Mouse (Mus musculus) CH12.LX (cell line): ENCODE data around the gene Mmp15. TPM values are rescaled to one million over a fixed set of nuclear protein-coding genes. Genes with fewer than 3 reads are reported as not detected.
A peak's percentile ranks its signal among the peaks of the same experiment; 100 is the strongest.

Experiments used
- DNase-seq: peaks from one replicate; pipeline ENCODE4 v3.0.0-alpha.2; 2013; ENCODE audit errors: extremely low read depth
- H3K27ac ChIP-seq: 2 replicates; pipeline ENCODE4 v1.5.1; 2012; ENCODE audit warnings: low read depth, mild to moderate bottlenecking, control low read depth, moderate library complexity; ENCODE audit not compliant: insufficient read depth
- H3K27me3 ChIP-seq: replicated peaks from 2 replicates; pipeline ENCODE3; 2012; ENCODE audit warnings: inconsistent platforms
- H3K36me3 ChIP-seq, 2 experiments: replicated peaks in 1 of 2; 2 replicates each; pipeline versions ENCODE3 to v1.6.1; 2012; ENCODE audit warnings: inconsistent platforms in 1 of 2, low read length in 1 of 2, mild to moderate bottlenecking in 1 of 2, mixed read lengths in 1 of 2, moderate library complexity in 1 of 2; ENCODE audit not compliant: control insufficient read depth in 1 of 2, insufficient read depth in 1 of 2
- H3K4me1 ChIP-seq, 2 experiments: 2 replicates each; pipeline ENCODE4 v1.6.1; 2012; ENCODE audit warnings: inconsistent platforms in 1 of 2, moderate library complexity in 1 of 2; ENCODE audit not compliant: insufficient read depth in 2 of 2, control insufficient read depth in 1 of 2
- H3K4me2 ChIP-seq: 2 replicates; pipeline ENCODE4 v1.6.1; 2012; ENCODE audit warnings: low read depth, mild to moderate bottlenecking, control low read depth; ENCODE audit not compliant: poor library complexity, insufficient read depth, severe bottlenecking
- H3K4me3 ChIP-seq, 3 experiments: fragments of 150-350 bp in 1 of 3; sonication (generic) in 1 of 3; replicated peaks in 1 of 3; 2 replicates each; pipeline versions ENCODE3 to v1.5.1; 2011 to 2012; ENCODE audit warnings: low read depth in 2 of 3, low read length in 2 of 3, mild to moderate bottlenecking in 2 of 3, moderate library complexity in 2 of 3, control low read depth in 1 of 3, improper control_type of control experiment in 1 of 3, inconsistent platforms in 1 of 3, mixed read lengths in 1 of 3; ENCODE audit not compliant: poor library complexity in 1 of 3
- H3K79me2 ChIP-seq: replicated peaks from 2 replicates; pipeline ENCODE4 v1.6.1; 2012; ENCODE audit warnings: mild to moderate bottlenecking, moderate library complexity; ENCODE audit not compliant: control insufficient read depth, poor library complexity, insufficient read depth, severe bottlenecking; ENCODE audit errors: extremely low read depth
- H3K9ac ChIP-seq: 2 replicates; pipeline ENCODE4 v1.6.1; 2012; ENCODE audit warnings: low read depth, mild to moderate bottlenecking, control low read depth, moderate library complexity; ENCODE audit not compliant: insufficient read depth
- H3K9me3 ChIP-seq: replicated peaks from 2 replicates; pipeline ENCODE3; 2012; ENCODE audit warnings: low read length, inconsistent platforms, mixed read lengths
- BHLHE40 ChIP-seq: IDR thresholded peaks from 2 replicates; pipeline ENCODE4 v1.6.1; 2011; ENCODE audit warnings: mild to moderate bottlenecking, low read depth, low read length, improper control_type of control experiment
- CTCF ChIP-seq, 2 experiments: IDR thresholded peaks in 1 of 2; conservative IDR thresholded peaks in 1 of 2; 2 replicates each; pipeline ENCODE4 v1.5.1; 2011 to 2012; ENCODE audit warnings: low read depth in 2 of 2, low read length in 2 of 2, improper control_type of control experiment in 1 of 2, inconsistent platforms in 1 of 2, mild to moderate bottlenecking in 1 of 2, moderate library complexity in 1 of 2
- E2F4 ChIP-seq: IDR thresholded peaks from 2 replicates; pipeline ENCODE4 v1.6.1; 2011; ENCODE audit warnings: low read depth, low read length, improper control_type of control experiment; ENCODE audit not compliant: insufficient replicate concordance
- ELF1 ChIP-seq: IDR thresholded peaks from 2 replicates; pipeline ENCODE4 v1.6.1; 2014; ENCODE audit warnings: low read depth, mild to moderate bottlenecking, inconsistent platforms, low read length, improper control_type of control experiment
- GABPA ChIP-seq: IDR thresholded peaks from 2 replicates; pipeline ENCODE4 v1.6.1; 2012; ENCODE audit warnings: low read depth, low read length, improper control_type of control experiment, inconsistent platforms; ENCODE audit not compliant: insufficient replicate concordance
- HCFC1 ChIP-seq: IDR thresholded peaks from 2 replicates; pipeline ENCODE4 v1.6.1; 2012; ENCODE audit warnings: low read depth, mild to moderate bottlenecking, inconsistent platforms, low read length, improper control_type of control experiment
- MXI1 ChIP-seq: IDR thresholded peaks from 2 replicates; pipeline ENCODE4 v1.6.1; 2011; ENCODE audit warnings: mild to moderate bottlenecking, low read depth, low read length, improper control_type of control experiment
- NELFE ChIP-seq: IDR thresholded peaks from 2 replicates; pipeline ENCODE4 v1.6.1; 2011; ENCODE audit warnings: low read depth, low read length, improper control_type of control experiment
- NRF1 ChIP-seq: IDR thresholded peaks from 2 replicates; pipeline ENCODE4 v1.6.1; 2014; ENCODE audit warnings: low read depth, mild to moderate bottlenecking, inconsistent platforms, low read length, improper control_type of control experiment, moderate library complexity
- POLR2A ChIP-seq: IDR thresholded peaks from 2 replicates; pipeline ENCODE4 v1.6.1; 2011; ENCODE audit warnings: low read depth, mild to moderate bottlenecking, improper control_type of control experiment, low read length
- POLR2AphosphoS2 ChIP-seq: IDR thresholded peaks from 2 replicates; pipeline ENCODE4 v1.6.1; 2011; ENCODE audit warnings: low read depth, low read length, improper control_type of control experiment
- SMC3 ChIP-seq: IDR thresholded peaks from 2 replicates; pipeline ENCODE4 v1.6.1; 2011; ENCODE audit warnings: low read depth, low read length, improper control_type of control experiment
- TBP ChIP-seq: conservative IDR thresholded peaks from 2 replicates; pipeline ENCODE4 v1.6.1; 2011; ENCODE audit warnings: low read depth, low read length, improper control_type of control experiment
- TCF12 ChIP-seq: IDR thresholded peaks from 2 replicates; pipeline ENCODE4 v1.6.1; 2014; ENCODE audit warnings: low read depth, mild to moderate bottlenecking, inconsistent platforms, low read length, improper control_type of control experiment
- UBTF ChIP-seq: IDR thresholded peaks from 2 replicates; pipeline ENCODE4 v1.6.1; 2012; ENCODE audit warnings: low read depth, mild to moderate bottlenecking, inconsistent platforms, low read length, improper control_type of control experiment, moderate library complexity
- USF2 ChIP-seq: conservative IDR thresholded peaks from 2 replicates; pipeline ENCODE4 v1.6.1; 2011; ENCODE audit warnings: low read depth, low read length, improper control_type of control experiment
- ZMIZ1 ChIP-seq: IDR thresholded peaks from 2 replicates; pipeline ENCODE4 v1.6.1; 2012; ENCODE audit warnings: low read depth, mild to moderate bottlenecking, inconsistent platforms, low read length, improper control_type of control experiment
- dilution Hi-C: fragments of 300-500 bp; cut with MboI; formaldehyde crosslinking; loops from 2 replicates; pipeline ENCODE4 v1.14.3; 2020; ENCODE audit warnings: low sequenced_read_pairs; ENCODE audit not compliant: extremely low pct_unique_long_range_greater_than_20kb, extremely low pct_ligation_motif_present
- in situ Hi-C: fragments of 300-500 bp; cut with MboI; formaldehyde crosslinking; loops from 3 replicates; pipeline ENCODE4 v1.14.3; 2019; ENCODE audit warnings: low sequenced_read_pairs, low pct_ligation_motif_present, low pct_unique_long_range_greater_than_20kb, mixed read lengths
- polyA plus RNA-seq: library from polyadenylated mRNA; unstranded; fragments of >175 nt; gene quantifications from 2 replicates; pipeline ENCODE4 v1.2.1, GENCODE M21; 2012; ENCODE audit warnings: low read depth; ENCODE audit not compliant: insufficient read length
- total RNA-seq, 2 experiments: library from RNA; depleted of rRNA; stranded (reverse); fragments of 300-350 nt in 1 of 2; fragments of >200 nt in 1 of 2; gene quantifications; 2 replicates each; pipeline ENCODE4 v1.2.3; 2012 to 2014

The Mmp15 gene
- total and polyA plus RNA-seq, 3 experiments = 0.04 to 0.44 TPM; not detected in 1

DNA sequence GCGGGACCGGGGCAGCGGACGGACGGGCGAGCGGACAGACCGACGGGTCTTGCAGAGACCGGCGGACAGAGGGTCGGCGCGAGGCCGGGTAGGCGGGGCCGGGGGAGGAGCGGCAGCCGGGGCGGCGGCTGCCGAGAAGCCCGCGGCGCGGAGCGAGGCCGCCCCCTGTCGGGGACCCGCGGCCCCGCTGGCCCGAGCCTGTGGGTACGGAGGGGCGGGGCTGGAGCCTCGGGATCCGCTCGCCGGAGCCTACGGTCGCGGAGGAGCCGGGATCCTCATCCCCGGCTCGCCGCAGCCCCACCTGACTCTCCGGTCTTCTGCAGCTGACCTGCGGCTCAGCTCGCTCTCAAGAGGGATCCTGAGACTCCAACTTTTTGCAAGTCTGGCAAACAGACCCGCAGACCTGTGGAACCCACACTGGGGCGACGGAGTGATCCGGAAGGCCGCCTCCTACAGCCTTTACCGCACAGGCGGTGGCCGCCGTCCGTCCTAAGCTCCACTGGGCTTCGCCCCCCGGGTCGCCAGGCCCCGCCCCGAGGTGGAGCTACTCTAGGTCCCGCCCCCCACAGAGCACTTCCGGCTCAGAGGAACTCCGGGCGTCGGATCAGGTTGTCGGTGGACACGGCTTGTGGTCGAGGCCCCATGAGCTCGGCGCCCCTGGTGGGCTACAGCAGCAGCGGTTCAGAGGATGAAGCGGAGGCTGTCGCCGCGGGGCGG is 20.2 kb upstream of the Mmp15 start, which contains the start of the genes Zfp319 and Usb1 (continued):
- TF ChIP-seq E2F4 (no peak), POLR2A (peak; percentile 95), SMC3 (peak; percentile 38; the same call in 1 of the 2 replicates), ELF1 (peak; percentile 90), HCFC1 (peak; percentile 71), USF2 (no peak), CTCF (conservative IDR thresholded peaks at IDR 0.05 in 1 of 2, IDR thresholded peaks at IDR 0.05 in 1 of 2; ENCODE audit: low read depth in 2 of 2, low read length in 2 of 2) (peak in 1 of 2 experiments; percentile 73; a peak in 2 of 4 replicates), TBP (no peak; the same call in 1 of the 2 replicates), POLR2AphosphoS2 (no peak), MXI1 (peak; percentile 25; the same call in 1 of the 2 replicates), NRF1 (0 out of 2 replicates have a peak, but pooled peaks have one; percentile 16)

DNA sequence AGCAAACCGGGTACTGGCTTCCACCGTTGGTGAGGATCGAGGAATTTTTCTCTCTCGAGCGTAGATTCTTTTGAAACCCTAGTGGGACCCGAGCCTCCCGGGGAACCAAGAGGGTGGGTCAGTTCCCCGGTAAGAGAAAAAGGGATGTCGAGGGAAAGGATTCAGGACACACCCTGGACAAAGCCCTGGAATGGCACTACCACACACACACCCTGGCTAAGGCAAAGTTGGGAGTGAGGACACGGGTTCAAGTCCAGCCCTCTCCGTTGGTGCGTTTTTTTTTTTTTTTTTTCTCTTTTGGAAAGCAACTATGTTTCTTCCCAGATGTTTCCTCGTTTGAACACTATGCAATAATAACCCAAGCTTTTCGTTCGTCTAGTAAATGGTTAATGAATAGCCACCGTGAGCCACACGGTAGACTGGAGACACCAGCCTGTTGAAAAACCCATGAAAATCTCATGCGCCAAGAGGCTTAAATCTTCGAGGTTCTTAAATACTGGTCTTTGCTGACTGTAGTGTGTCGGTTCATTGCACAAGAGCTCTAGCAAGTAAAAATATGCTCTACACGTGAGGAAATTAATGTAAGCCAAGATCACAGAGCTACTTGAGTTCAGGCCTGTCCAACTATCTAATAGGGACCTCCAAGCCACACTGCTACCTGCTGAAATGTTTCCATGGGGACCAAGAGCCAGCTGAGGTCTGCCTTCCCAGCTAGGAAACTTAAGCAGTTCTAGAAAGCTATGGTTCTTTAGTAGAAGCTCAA is 19.4 kb upstream of the Mmp15 start:
- H3K4me2 ChIP-seq = peak overlapping the region; percentile 62
- no peaks in the 10 kb centered on the region for H3K9me3 ChIP-seq
- peak overlapping the region; percentile 61 to 80 (median 72) for H3K4me3 ChIP-seq
- H3K9ac ChIP-seq = peak overlapping the region; percentile 61
- in situ Hi-C loops (loop anchor here (5.0 kb wide), 2 partner anchors 75 to 95 kb away; no protein-coding TSS in a partner anchor), dilution Hi-C loops (no loop called here)
- TF ChIP-seq UBTF = no peak
- TF ChIP-seq BHLHE40 = 0 out of 2 replicates have a peak, but pooled peaks have one; percentile 24
- H3K79me2 ChIP-seq = peaks cover 2% of the 10 kb centered on the region; the same call in 1 of the 2 replicates
- no peak for DNase-seq
- H3K36me3 ChIP-seq = peaks cover 24 to 51% of the 10 kb centered on the region in 2 experiments
- H3K27ac ChIP-seq = peak overlapping the region; percentile 18; the same call in 1 of the 2 replicates
- H3K4me1 ChIP-seq = peaks cover 6 to 22% of the 10 kb centered on the region in 2 experiments
- H3K27me3 ChIP-seq = no peaks in the 10 kb centered on the region

DNA sequence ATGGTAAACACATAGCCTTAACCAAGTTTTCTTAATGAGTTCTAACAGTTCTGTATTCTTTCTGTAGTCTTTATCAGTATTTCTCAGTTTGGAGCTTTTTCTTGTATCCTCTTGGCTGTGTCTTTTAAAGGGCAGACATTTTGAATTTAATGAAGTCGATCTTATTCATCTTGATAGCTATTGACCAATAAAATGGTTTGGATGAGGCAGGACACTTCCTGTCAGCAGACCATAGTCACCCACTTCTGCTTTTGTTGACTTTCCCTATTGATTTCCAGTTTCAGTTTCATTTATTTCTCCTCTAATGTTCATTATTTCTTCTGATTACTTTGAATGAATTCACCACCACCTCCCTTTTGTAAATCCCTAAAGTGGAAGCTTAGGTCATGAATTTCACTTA is 16.4 kb upstream of the Mmp15 start:
- dilution Hi-C loops = no loop called here
- in situ Hi-C loops = no loop called here
- Histone ChIP-seq H3K4me3 (no peak overlapping the region), H3K9ac (no peak overlapping the region), H3K9me3 (no peaks in the 10 kb centered on the region), H3K27ac (no peak overlapping the region), H3K27me3 (no peaks in the 10 kb centered on the region), H3K4me1 (peaks cover 6 to 14% of the 10 kb centered on the region in 2 experiments), H3K4me2 (no peak overlapping the region), H3K79me2 (0 out of 2 replicates have a peak, but pooled peaks cover 2% of the 10 kb centered on the region), H3K36me3 (peaks cover 9 to 55% of the 10 kb centered on the region in 2 experiments)
- TF ChIP-seq USF2 (no peak), TCF12 (no peak), GABPA (no peak), NRF1 (no peak), ELF1 (no peak), ZMIZ1 (no peak), BHLHE40 (0 out of 2 replicates have a peak, but pooled peaks have one; percentile 12), NELFE (no peak)
- DNase-seq = no peak
